Mouse (Mus musculus) liver, embryonic 12.5 days (tissue): ENCODE results near the gene Pard6b. TPM values are rescaled to one million over a fixed set of nuclear protein-coding genes. Genes with fewer than 3 reads are reported as not detected.

ENCODE experiments used
- ATAC-seq: fragments of 200-750 bp; cut with Nextera tagmentation; 2 replicates; pipeline ENCODE4 v1.8.0; 2017; ENCODE audit warnings: moderate number of reproducible peaks, mild to moderate bottlenecking, moderate library complexity
- H3K27ac ChIP-seq: fragments of 300-500 bp; sonication (generic); 2 replicates; pipeline ENCODE4 v1.5.1; 2016; ENCODE audit warnings: mild to moderate bottlenecking
- H3K27me3 ChIP-seq: fragments of 300-500 bp; sonication (generic); replicated peaks from 2 replicates; pipeline ENCODE4 v1.6.1; 2016; ENCODE audit warnings: mild to moderate bottlenecking, moderate library complexity
- H3K36me3 ChIP-seq: fragments of 300-500 bp; sonication (generic); 2 replicates; pipeline ENCODE4 v1.6.1; 2016; ENCODE audit warnings: mild to moderate bottlenecking, moderate library complexity
- H3K4me1 ChIP-seq: fragments of 300-500 bp; sonication (generic); 2 replicates; pipeline ENCODE4 v1.6.1; 2016
- H3K4me2 ChIP-seq: fragments of 300-500 bp; sonication (generic); 2 replicates; pipeline ENCODE4 v1.6.1; 2016; ENCODE audit warnings: mild to moderate bottlenecking, moderate library complexity
- H3K4me3 ChIP-seq: fragments of 300-500 bp; sonication (generic); 2 replicates; pipeline ENCODE4 v1.5.1; 2016; ENCODE audit warnings: mild to moderate bottlenecking, moderate library complexity
- H3K9ac ChIP-seq: fragments of 300-500 bp; sonication (generic); 2 replicates; pipeline ENCODE4 v1.6.1; 2016; ENCODE audit warnings: mild to moderate bottlenecking, moderate library complexity
- H3K9me3 ChIP-seq: fragments of 300-500 bp; sonication (generic); replicated peaks from 2 replicates; pipeline ENCODE4 v1.6.1; 2016; ENCODE audit warnings: mild to moderate bottlenecking, moderate library complexity
- WGBS: fragments of 180-500 bp; shearing (Covaris S2); methylation state at CpG from one replicate; pipeline ENCODE4 v1.1.7; 2016; ENCODE audit not compliant: insufficient replicate concordance; 5-methylcytosine and 5-hydroxymethylcytosine counted together
- polyA plus RNA-seq: library from polyadenylated mRNA; unstranded; fragments of >200 nt; fragmentation: Nextera tagmentation; extraction: Ambion mirVana; gene quantifications from 2 replicates; pipeline ENCODE4 v1.2.1, GENCODE M21; 2016

The Pard6b gene
- 4.5 and 4.9 TPM in 2 replicates for polyA plus RNA-seq

GRCm38 (mm10) chr2:168080431-168081246 lies at the start of gene Pard6b:
Gene Pard6b, plus strand, starts transcription at chr2:168081004.
- WGBS = under 1% methylated on average over 94 of the region's 110 CpGs
- H3K4me3 ChIP-seq = peak within 1 kb of the TSS; percentile 80
- peak within 1 kb of the TSS; percentile 78 for H3K27ac ChIP-seq
- H3K9me3 ChIP-seq = no peaks in the 10 kb centered on the region
- peak; percentile 93 for ATAC-seq
- peaks cover 43% of the 10 kb centered on the region for H3K4me1 ChIP-seq
- peaks cover 78% of the 10 kb centered on the region for H3K27me3 ChIP-seq
- H3K9ac ChIP-seq = peak within 1 kb of the TSS; percentile 88
- peak within 1 kb of the TSS; percentile 100 for H3K4me2 ChIP-seq
- H3K36me3 ChIP-seq = no peaks in the 10 kb centered on the region

- Histone ChIP-seq H3K9me3 (peaks cover 8% of the 10 kb centered on the region), H3K27ac (no peak overlapping the region), H3K9ac (no peak overlapping the region), H3K27me3 (no peaks in the 10 kb centered on the region), H3K4me3 (no peak overlapping the region), H3K4me1 (peaks cover 39% of the 10 kb centered on the region), H3K36me3 (no peaks in the 10 kb centered on the region), H3K4me2 (no peak overlapping the region)
- 60% methylated on average over 2 of the region's 2 CpGs for WGBS
- ATAC-seq = peak; percentile 63
These were observed 49.0 kb upstream of the Pard6b start for GRCm38 (mm10) chr2:168031842-168032241.

DNA sequence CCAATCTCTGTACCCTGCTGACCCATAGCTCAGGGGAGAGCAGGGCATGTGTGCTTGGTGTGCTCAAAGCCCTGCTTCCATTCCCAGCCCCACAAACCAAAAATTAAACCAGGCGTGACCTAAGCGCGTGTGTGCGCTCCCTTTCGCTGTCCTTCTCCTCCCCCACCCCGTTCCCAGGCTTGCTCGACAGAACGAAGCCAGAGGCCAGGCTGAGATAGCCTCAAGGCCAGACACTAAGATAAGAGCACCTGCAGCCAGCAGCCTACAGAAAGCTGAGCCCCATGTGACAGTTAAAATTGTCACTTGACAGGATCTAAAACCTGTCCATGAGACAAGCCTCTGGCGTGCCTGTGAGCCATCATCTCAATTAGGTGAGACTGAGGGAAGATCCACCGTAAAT lies 46.9 kb upstream of the Pard6b start:
- Histone ChIP-seq H3K9me3 (peaks cover 2% of the 10 kb centered on the region), H3K27ac (no peak overlapping the region), H3K4me3 (no peak overlapping the region), H3K27me3 (no peaks in the 10 kb centered on the region), H3K4me2 (peak overlapping the region; percentile 28), H3K36me3 (no peaks in the 10 kb centered on the region), H3K9ac (no peak overlapping the region), H3K4me1 (peaks cover 52% of the 10 kb centered on the region)
- WGBS = 18% methylated on average over 10 of the region's 10 CpGs
- peak; percentile 79 for ATAC-seq

GRCm38 (mm10) chr2:168035907-168036306 lies 44.9 kb upstream of the Pard6b start:
- Histone ChIP-seq H3K4me2 (no peak overlapping the region), H3K4me3 (no peak overlapping the region), H3K27ac (no peak overlapping the region), H3K27me3 (no peaks in the 10 kb centered on the region), H3K9ac (no peak overlapping the region), H3K36me3 (no peaks in the 10 kb centered on the region), H3K9me3 (no peaks in the 10 kb centered on the region), H3K4me1 (peaks cover 59% of the 10 kb centered on the region)
- no peak for ATAC-seq
- WGBS = 70% methylated on average over 6 of the region's 6 CpGs

DNA sequence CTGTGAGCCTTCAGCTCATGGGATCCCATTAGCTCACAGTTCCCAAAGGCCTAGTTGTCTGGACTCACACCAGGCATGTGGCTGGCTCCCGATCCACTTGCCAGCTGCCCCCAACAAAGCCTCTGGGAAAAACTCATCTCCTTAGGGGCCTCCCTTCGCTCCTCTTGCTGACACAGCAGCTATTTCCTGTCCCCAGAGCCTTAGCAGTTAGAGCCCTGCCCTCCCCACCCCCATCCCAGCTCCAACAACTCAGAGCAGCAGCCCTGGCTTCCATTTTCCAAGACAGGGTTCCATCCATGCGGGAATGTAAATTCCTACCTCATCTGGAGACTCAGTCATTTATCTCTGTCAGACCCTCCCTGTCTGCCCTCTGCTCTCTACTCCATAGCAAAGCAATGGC lies 43.7 kb upstream of the Pard6b start:
- no peak overlapping the region for H3K27ac ChIP-seq
- H3K4me2 ChIP-seq = no peak overlapping the region
- H3K27me3 ChIP-seq = no peaks in the 10 kb centered on the region
- no peak overlapping the region for H3K9ac ChIP-seq
- no peaks in the 10 kb centered on the region for H3K36me3 ChIP-seq
- H3K4me1 ChIP-seq = peaks cover 53% of the 10 kb centered on the region
- no peaks in the 10 kb centered on the region for H3K9me3 ChIP-seq
- H3K4me3 ChIP-seq = no peak overlapping the region
- ATAC-seq = no peak
- WGBS = 47% methylated on average over 3 of the region's 3 CpGs

DNA sequence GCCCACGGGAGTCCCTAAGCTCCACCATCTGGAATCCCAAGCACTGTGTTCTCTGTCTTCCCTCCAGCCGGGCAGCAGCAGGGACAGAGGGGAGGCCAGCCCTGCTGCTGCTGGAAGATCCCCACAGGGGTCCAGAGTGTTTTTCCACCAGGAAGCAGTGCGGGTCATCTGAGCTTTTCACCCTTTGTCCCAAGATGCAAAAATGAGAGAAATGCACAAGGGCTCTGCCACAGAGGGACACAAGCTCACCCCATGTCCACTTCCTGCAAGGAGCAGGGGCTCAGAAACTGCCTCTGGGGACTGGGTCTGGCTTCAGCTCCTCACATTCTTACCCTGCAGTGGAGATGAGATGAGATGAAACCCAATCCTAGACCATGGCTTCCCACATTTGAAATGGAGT lies 40.1 kb upstream of the Pard6b start:
- 56% methylated on average over 3 of the region's 3 CpGs for WGBS
- H3K4me1 ChIP-seq = peaks cover 24% of the 10 kb centered on the region
- no peak overlapping the region for H3K4me3 ChIP-seq
- no peak overlapping the region for H3K4me2 ChIP-seq
- H3K27me3 ChIP-seq = no peaks in the 10 kb centered on the region
- H3K27ac ChIP-seq = no peak overlapping the region
- no peaks in the 10 kb centered on the region for H3K36me3 ChIP-seq
- no peak overlapping the region for H3K9ac ChIP-seq
- ATAC-seq = no peak
- H3K9me3 ChIP-seq = no peaks in the 10 kb centered on the region

GRCm38 (mm10) chr2:168042019-168042418 lies 38.8 kb upstream of the Pard6b start:
- H3K4me3 ChIP-seq = no peak overlapping the region
- H3K4me2 ChIP-seq = no peak overlapping the region
- no peak overlapping the region for H3K27ac ChIP-seq
- 83% methylated on average over 6 of the region's 6 CpGs for WGBS
- no peak overlapping the region for H3K9ac ChIP-seq
- no peaks in the 10 kb centered on the region for H3K9me3 ChIP-seq
- no peaks in the 10 kb centered on the region for H3K27me3 ChIP-seq
- ATAC-seq = no peak
- no peaks in the 10 kb centered on the region for H3K36me3 ChIP-seq
- H3K4me1 ChIP-seq = peaks cover 19% of the 10 kb centered on the region

- H3K36me3 ChIP-seq = no peaks in the 10 kb centered on the region
These were observed 36.0 kb upstream of the Pard6b start for GRCm38 (mm10) chr2:168044681-168045287.

DNA sequence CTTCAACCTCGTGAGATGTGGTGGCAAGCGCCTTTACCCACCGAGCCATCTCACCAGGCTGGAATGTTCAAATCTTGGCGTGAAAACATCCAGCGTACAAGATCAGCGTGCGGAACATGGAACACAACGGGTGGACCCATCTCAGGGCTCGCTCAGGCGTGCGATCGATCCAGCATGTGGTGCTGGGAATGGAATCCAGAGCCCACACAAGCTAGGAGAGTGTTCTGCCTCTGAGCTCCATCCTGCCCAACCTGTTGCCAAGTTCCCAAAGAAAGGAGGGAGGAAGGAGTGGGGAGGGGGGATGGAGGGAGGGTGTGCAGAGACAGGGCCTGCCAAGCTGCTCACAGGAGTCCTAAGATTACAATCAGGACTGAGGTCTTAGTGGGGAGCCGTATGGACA lies 35.4 kb upstream of the Pard6b start:
- Histone ChIP-seq H3K27ac (no peak overlapping the region), H3K9ac (no peak overlapping the region), H3K4me2 (no peak overlapping the region), H3K4me1 (peaks cover 33% of the 10 kb centered on the region), H3K9me3 (no peaks in the 10 kb centered on the region), H3K27me3 (peaks cover 17% of the 10 kb centered on the region), H3K4me3 (no peak overlapping the region), H3K36me3 (no peaks in the 10 kb centered on the region)
- WGBS = 79% methylated on average over 13 of the region's 13 CpGs
- no peak for ATAC-seq

More at GRCm38 (mm10) chr2:168044681-168045287, 36.0 kb upstream of the Pard6b start:
- WGBS = 80% methylated on average over 10 of the region's 10 CpGs
- Histone ChIP-seq H3K27ac (no peak overlapping the region), H3K9ac (no peak overlapping the region), H3K4me1 (peaks cover 27% of the 10 kb centered on the region), H3K4me3 (no peak overlapping the region), H3K9me3 (no peaks in the 10 kb centered on the region), H3K27me3 (peaks cover 11% of the 10 kb centered on the region), H3K4me2 (no peak overlapping the region)
- no peak for ATAC-seq

DNA sequence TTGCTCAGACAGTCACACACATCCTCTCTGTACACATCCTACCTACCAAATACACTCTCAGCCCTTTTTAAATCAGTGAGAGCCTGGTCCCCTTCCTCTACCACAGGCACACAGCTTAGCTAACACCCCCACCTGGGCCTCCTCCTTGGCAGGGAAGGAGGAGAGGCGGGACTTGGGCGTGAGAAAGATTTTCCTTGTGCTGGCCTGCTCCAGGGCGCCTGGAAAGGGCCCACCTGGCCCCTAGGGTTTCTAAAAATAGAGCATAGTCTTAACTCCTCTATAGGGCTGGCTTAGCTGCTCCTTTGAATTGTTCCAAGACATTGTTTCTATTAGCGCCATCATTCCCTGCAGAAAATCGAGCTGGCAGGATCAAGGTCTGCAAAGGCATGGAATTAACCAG lies 35.0 kb upstream of the Pard6b start:
- Histone ChIP-seq H3K4me3 (no peak overlapping the region), H3K4me2 (no peak overlapping the region), H3K4me1 (peaks cover 37% of the 10 kb centered on the region), H3K27me3 (peaks cover 21% of the 10 kb centered on the region), H3K36me3 (no peaks in the 10 kb centered on the region), H3K27ac (no peak overlapping the region), H3K9ac (no peak overlapping the region), H3K9me3 (no peaks in the 10 kb centered on the region)
- ATAC-seq = no peak
- 54% methylated on average over 5 of the region's 5 CpGs for WGBS

GRCm38 (mm10) chr2:168046467-168046866 lies 34.3 kb upstream of the Pard6b start:
- Histone ChIP-seq H3K9me3 (no peaks in the 10 kb centered on the region), H3K4me1 (peaks cover 42% of the 10 kb centered on the region), H3K27me3 (peaks cover 28% of the 10 kb centered on the region), H3K36me3 (no peaks in the 10 kb centered on the region), H3K4me2 (no peak overlapping the region), H3K4me3 (no peak overlapping the region), H3K9ac (no peak overlapping the region), H3K27ac (no peak overlapping the region)
- WGBS = 71% methylated on average over 4 of the region's 4 CpGs
- no peak for ATAC-seq

DNA sequence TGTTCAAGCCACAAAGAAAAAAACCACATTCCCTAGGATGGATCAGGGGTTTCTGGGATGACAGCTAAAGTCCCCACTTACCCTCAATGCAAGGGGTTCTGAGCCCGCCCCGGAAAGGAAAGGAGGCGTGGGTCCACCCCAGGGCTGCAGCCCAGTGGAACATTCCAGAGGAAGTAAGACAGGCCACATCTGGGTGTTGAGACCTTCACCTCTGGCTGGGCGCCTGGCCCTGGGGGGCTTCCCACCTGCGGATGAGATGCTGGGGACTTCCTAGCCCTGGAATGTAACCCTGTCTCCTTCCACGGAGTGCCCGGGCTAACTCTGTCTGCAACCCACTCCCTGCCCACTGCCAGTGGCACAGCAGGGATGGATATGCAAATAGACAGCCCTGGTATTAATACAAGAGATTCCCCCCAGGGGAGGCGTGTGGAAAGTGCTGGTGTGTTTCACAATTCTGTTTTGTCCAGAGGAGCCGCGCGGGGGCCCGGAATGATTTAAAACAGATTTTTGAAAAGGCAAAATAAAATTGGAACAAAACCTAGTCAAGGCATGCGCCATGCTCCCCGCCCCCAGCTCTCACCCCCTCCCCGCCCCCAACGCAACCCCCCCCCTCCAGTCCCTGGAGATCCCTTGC lies 31.7 kb upstream of the Pard6b start:
- ATAC-seq = no peak
- H3K9ac ChIP-seq = peak overlapping the region; percentile 62
- H3K4me3 ChIP-seq = peak overlapping the region; percentile 61
- no peaks in the 10 kb centered on the region for H3K36me3 ChIP-seq
- H3K27me3 ChIP-seq = peaks cover 39% of the 10 kb centered on the region
- H3K4me1 ChIP-seq = peaks cover 42% of the 10 kb centered on the region
- peak overlapping the region; percentile 93 for H3K4me2 ChIP-seq
- no peaks in the 10 kb centered on the region for H3K9me3 ChIP-seq
- H3K27ac ChIP-seq = no peak overlapping the region
- WGBS = 16% methylated on average over 16 of the region's 16 CpGs
